Mouse (Mus musculus) heart, postnatal 14 days (tissue): ENCODE measurements at regions not wholly inside any gene's neighbourhood (a gene's known extent, or its start where the extent isn't known, plus 50 kb on each side); places are given as distances from the start of the nearest gene placed in this dataset.

ENCODE experiments used
- DNase-seq, 2 experiments: peaks; one replicate each; pipeline ENCODE4 v3.0.0; 2021 to 2022
- intact Hi-C: fragments of 180-260 bp; cut with DNase I; formaldehyde crosslinking; loops from one replicate; pipeline ENCODE4 v1.15.1; 2025

DNA sequence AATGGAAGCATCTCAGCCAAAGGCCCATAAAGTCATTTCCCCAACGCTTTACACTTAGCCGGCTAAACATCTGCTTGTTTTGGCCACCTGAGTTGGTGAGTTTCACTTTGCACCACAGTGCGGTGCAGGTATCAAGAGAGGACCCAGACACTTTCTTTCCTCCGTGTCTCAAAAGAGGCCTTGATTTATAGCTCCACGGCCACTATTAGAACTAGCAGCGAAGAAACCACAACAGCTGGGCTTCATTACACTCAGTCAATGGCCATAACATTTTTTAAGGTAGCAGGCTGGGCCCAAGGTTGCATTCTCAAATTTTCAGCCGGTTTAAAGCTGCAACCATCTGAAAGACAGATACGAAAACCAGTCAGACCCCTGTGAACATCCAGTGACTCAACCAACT lies 103.4 kb downstream of the Mreg start:
- DNase-seq: no peak
- intact Hi-C loops: no loop called here

DNA sequence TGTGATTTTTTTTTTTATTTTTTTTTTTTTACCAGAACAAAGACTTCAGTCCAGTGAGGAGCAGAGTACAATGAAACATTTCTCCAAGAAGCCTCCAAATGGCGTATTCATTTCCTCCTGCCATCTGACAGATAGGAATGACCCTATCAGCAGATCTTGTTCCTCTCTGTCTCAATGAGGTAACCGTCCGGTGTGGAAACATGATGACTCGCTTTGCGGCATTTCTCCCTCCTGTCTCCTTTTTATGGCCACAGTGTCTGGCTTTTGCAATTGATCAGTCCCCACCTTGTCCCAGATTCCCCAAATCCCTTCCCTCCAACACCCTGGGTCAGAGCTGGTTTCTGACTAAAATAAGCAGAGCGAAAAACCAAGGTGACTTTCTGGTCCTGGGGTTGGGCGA lies 105.0 kb downstream of the Mreg start:
- no peak for DNase-seq
- intact Hi-C loops: no loop called here

DNA sequence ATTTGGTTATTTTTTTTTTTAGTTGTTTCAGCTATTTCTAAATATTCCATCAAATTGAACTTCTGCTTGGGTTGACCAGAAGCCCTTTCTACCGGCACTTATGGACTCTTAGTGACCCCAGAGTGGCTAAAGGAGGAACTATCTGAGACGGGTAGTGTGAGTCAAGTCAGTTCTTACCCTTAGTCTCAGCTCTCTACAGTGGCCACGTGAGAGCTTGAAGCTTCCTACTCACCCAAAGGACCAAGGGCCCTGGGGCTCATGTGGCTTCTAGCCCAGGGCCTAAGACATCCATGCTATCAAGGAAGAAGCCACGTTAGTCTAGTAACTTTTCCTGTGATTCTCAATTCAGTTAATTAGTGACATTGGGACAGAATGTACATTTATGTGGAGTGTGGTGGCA lies 105.5 kb downstream of the Mreg start:
- intact Hi-C loops: no loop called here
- DNase-seq: no peak

DNA sequence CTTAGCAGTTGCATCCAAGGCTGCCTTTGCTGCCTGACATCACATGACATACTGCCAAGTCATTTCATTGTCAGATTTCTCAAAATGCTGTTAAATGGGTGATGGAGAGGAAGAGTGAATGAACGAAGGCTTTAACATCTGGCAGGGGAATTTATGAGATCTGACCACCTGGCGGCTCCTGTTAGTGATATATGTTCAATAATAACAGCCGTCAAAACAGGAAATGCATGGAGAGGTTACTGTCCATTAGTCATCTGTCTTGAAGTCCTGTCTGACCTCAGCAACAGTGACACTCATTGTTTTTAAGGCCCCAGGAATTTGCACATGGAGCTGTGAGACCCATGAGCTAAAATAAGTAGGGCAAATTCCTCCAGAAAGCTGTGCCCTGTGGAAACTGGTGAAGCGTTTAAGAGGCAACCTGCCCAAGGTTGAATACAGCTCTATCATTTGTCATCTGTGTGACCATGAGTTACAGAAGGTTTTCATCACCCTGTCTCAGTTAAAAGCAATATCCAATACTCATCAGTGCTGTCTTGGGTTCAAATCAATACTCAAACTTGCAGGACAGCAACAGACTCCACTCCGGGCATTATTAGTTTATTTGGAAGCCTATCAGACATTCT lies 106.6 kb downstream of the Mreg start:
- intact Hi-C loops: no loop called here
- DNase-seq: no peak

DNA sequence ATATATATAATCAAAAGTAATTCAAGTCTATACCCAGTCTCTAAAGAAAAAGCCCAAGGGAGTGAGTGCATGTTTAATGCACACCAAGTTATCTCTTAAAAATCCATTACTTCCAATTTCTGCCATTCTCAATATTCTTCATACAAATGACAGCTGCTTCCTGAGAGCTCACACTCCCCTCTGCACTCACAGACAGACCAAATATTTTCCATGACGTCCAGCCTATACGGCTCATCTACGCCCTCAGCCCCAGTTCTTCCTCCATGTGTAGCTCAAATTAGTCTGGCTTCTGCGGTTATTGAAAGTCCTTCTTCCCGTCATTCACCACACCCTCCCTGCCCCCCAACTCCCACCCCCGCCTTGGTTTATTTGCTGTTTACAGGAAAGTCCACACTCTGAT lies 108.1 kb downstream of the Mreg start:
- intact Hi-C loops: no loop called here
- no peak for DNase-seq

DNA sequence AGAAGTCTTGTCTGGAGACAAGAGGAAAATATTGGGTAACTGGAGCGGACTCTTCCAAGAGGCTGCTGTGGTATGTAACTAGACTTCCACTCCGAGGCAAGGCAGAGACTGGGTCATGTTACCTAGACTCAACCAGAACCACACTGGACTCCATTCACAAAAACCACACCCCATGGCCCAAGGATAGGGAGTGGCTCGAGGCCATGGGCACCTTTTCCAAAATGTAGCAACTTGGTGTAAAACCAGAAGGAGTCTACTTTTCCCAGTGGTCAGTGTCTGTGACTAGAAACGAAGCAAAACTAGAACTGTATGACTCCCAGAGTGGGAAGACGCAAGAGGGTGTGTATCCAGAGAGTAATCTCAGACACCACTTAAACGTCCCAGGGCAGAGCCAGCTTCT lies 108.7 kb downstream of the Mreg start:
- no peak for DNase-seq
- intact Hi-C loops: no loop called here

DNA sequence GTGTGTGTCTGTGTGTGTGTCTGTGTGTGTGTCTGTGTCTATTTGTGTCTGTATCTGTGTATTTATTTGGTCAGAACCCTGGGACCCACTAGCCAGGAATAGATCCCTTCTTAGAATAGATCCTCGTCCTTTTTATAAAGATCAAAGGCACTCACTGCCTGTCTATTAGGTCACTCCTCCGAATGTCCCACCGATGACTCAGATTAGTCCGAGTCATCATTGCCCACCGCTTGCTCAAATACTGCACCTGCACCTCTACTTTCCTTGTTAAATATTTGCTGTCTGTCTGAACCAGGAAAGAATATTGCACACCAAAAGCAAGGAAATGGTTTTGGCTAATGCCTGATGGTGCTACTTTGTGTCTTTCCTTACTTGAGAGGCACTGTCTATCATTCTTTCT lies 112.7 kb downstream of the Mreg start:
- no peak for DNase-seq
- intact Hi-C loops: no loop called here

DNA sequence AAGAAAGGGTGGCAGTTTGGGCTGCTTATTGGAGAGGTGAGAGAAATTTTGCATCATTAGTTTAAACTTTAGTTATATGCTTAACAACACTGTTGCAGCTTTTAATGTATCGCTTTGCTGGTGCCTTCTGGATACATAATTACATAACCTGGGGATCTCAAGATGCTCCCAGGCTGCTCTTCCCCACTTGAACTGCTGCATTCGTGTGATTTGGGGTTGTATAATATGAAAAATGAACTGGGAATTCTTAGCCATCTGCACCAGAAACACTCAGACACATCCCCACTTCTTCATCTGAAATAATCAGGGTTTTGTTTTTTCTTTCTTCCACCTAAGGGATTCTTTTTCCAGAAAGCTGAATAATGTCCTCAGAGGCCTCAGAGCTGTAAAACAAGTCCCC lies 120.8 kb downstream of the Mreg start:
- intact Hi-C loops: no loop called here
- DNase-seq: no peak

DNA sequence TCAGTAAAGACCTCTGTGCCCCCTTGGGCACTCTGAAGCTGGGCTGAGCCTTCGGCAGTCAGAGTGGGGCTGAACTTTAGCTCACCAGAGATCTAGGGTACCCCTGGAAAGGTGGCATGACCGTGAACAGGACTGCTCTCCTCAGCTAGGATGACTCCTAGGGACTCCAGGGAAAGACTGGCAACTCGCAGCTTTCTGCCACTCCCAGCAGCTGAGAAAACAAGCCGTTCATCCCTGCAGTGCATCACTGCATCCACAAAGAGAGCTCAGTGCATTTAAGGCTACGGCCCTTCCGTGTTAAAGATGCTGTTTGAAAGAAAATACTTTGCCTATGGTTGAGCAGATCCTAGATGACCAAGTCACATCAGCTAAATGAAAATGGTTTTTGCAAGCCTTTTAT lies 126.4 kb downstream of the Mreg start:
- no peak for DNase-seq
- intact Hi-C loops: no loop called here

DNA sequence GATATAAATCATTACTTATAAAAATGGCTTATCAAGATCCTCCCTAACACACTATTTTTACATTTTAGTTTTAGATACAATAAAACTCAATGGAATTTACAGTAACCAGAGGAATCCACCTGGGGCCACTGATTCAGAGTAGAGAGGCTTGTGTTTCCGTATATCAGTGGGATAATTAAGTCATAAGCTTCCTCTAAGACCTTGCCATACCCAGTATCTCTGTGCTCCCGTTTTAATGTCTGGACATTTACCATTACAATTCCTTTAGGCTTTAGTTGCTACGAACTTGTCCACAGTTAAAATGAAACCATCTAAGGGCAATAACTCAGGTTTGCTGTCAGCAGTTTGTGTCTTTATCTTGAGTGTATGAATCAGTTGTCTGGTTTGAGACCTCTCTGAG lies 127.9 kb downstream of the Mreg start:
- intact Hi-C loops: no loop called here
- DNase-seq: no peak

DNA sequence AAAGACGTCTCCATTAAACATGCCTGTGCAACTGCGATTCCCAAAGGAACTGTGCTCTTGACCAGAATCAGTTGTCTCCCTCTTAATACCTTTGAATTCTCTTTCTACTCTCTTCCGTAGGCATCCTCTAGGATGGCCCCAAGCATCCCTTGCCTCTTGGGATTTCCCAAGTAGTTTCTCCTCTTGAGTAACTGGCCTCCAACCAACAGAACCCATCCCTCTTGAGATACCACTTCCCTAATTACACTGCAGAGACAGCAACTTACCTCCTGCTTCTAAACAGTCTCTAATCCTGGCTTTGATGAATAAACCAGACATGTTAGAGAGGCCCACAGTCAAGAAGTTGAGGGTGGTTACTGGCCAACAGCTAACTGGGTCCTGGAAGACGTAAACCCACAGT lies 129.7 kb downstream of the Mreg start:
- intact Hi-C loops: no loop called here
- no peak for DNase-seq

DNA sequence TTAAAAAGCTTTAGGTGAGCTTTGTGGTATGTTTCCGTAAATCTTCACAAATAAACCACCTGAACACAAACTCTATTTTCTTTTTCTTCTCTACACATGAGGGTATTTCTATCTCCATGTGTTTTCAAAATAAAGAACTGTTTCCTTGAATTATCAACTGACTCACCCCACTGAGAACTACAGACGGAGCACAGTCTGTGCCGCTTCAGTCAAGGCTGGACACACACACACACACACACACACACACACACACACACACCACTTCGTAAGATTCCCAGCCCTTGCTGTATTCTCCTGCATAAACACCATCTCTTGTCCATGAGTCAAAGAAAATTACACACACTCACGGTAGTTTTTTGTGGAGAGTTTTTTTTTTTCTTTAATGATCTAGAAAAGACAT lies 130.3 kb downstream of the Mreg start:
- intact Hi-C loops: no loop called here

DNA sequence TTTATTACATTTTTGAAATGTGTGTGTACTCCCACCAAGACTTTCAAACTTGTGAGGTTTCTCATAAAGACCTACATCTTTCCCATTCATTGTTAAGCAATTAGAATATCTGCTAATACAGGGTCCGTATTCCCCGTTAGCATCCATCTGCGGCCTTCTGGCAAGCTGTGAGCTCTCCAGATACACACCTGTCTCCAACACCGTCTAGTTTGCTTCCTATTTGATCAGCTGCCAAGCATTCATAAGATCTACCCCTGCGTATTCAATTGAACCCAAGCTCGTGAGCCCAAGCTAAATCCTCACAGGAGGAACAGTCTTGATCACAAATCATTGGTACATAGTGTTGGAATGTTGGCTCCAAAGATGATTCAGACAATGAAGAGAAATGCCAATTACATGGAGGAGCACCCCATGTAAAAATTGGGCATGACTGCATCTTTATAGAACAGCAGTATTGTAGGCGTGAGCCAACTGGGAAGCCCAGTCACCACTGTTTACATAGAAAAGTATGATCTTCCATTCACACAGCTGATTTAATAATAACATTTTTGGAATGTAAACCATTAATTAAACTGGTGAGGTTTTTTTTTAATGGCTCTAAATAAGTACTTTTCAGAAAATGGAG lies 133.1 kb downstream of the Mreg start:
- no peak for DNase-seq
- intact Hi-C loops: no loop called here

More for the DNA sequence above, 130.3 kb downstream of the Mreg start:
- no peak for DNase-seq

DNA sequence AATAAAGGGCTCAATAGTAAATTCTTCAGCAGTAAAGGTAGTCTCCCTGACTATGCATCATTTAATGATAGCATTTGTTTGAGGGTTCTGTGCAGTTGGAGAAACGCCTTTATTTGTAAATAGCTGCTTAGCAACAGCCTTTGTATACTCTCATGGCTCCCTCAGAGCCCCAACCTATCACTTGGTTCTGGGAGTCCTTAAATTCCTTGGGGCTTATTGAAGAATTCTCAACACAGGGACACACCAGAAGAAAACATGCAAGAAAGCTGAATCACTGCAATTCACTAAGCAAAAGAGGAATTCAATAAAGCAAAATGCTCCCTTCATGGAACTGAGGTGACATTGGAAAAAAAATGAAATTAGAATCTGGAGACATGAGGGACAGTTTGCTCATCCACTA lies 135.8 kb downstream of the Mreg start:
- intact Hi-C loops: no loop called here
- no peak for DNase-seq

DNA sequence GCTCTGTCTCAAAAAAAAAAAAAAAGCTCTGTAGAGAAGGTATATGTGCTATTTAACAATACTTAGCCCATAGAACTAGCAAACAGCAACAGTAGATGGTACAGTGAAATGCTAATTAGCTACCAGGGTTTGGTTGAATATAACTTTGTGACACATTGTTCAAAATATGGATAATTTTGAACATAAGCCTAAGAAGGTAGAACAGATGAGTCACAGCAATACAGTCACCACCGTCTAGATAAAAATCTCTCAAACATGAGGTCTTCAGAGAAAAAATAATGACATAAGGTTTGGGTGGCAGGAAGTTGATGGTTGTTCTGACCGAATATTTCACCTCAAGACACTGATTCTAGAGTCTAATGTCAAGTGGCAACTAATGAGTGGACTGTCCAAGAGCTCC lies 136.6 kb downstream of the Mreg start:
- no peak for DNase-seq

DNA sequence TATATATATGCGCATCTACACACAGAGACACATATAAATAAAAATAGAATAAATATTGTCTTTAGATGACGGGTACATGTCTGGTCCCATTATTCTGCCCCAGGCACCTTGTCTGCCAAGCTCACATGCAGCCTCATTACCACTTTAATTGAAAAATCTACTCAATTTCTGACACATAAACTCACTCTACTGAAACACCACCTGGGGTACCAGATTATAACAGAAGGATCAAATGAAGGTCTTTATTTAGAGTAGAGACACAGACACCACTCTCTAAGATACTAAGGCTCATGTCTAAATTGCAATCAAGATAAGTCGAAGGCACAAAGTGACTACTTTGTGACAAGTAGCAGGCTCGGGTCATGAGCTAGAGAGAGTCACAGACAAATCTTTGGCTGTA lies 138.9 kb downstream of the Mreg start:
- intact Hi-C loops: no loop called here
- DNase-seq: no peak

More for the DNA sequence above, 136.6 kb downstream of the Mreg start:
- intact Hi-C loops: no loop called here

DNA sequence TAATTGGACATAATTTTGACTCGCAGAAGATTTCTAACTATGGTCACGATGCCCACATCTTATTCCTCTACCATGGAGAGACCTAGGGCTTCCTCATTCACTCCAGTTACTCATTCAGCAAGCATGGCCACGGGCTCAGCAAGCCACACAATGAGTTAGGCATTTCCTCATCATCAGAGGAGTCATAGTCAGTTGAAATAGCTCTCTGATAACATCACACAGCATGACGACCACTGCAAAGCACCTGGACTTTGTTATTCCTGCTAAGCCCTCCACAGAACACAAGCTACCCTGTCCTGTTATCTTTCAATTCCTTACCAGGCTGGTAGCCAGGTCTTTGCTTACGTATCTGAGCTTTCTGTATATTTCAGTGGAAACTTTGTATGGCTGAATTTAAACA lies 141.6 kb downstream of the Mreg start:
- no peak for DNase-seq
- intact Hi-C loops: no loop called here

DNA sequence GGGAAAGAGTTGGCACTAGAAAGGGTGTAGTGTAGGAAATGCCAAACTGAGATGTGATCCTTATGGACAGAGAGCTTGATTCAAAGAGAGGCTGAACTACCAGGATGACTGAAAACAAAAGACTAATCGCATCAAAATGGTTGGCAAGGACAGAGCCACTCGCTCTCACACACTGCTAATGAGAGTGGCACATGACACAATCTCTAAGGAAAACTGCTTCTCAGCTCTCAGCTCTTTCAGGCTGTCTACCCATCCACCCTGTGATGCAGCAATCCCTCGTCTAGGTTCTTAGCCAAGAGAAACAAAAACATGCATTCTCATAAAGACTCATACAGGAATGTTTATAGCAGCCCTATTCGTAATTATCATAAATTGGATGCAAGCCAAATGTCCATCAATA lies 143.1 kb downstream of the Mreg start:
- DNase-seq: no peak
- intact Hi-C loops: no loop called here

DNA sequence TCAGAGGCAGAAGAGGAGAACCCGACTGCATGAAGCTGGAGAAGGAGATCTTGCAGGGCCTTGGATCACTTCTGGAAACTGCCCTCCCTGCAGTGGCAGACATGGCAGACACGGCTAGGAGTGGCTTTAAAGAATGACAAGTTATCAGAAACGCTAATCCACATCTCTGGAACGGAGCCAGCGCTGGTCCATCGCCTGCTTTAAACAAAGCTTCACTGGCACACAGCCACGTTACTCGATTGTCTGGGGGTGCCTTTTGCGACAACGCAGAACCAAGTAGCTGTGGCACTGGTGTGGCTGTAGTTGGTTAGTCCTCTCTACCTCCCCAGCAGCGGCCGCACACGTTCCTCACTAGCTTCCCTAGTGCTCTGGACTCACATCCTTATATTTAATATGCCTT lies 147.0 kb downstream of the Mreg start:
- peak in 1 of 2 experiments; percentile 7 for DNase-seq
- intact Hi-C loops: no loop called here

DNA sequence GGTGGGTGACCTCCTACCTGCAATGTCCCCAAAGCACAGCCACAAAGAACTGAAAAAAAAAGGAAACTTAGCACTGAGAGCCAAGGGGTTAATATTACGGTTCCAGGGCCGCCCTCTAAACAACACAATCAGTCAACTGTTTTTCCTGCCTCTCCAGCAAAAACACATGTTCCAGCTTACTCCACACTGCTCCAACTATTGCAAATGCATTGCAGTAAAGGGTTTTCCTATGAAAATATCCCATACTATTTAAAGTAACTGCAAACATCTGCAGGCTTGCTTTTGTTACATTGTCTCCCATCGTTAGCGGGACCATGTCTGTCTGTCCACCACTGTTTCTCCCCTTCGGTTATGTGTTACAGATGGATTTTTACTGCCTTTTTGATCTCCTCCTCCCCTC lies 151.7 kb downstream of the Mreg start:
- DNase-seq: no peak

DNA sequence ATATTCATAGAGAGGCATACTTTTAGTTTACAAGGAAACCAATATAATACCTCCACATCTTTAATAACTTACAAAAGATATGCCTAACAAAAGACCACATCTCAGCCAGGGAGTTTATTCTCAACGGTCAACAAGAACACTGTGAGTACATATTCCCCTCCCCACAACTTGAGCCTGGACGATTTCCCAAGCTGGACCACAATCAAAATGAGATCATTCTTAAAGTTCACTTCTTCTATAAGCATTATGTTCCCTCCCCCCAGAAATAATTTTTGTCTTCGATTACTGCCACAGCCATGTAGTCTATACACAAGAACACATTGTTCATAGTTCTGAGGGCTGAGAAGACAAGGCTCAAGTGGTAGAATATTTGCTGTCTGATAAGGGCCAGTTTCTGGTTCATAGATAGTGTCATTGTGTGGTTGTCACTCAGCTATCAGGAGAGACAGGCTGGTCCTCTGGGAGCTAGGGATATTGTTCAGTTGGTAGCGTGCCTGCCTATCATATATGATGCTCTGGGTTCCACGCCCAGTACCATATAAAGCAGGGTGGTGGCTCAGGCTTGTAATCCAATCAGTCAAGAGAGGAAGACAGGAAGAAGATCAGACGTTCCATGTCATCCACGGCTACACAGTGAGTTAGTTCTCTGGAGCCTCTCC lies 153.9 kb downstream of the Mreg start:
- peak; percentile 14 to 42 for DNase-seq
- intact Hi-C loops: no loop called here

More for the DNA sequence above, 151.7 kb downstream of the Mreg start:
- intact Hi-C loops: no loop called here

DNA sequence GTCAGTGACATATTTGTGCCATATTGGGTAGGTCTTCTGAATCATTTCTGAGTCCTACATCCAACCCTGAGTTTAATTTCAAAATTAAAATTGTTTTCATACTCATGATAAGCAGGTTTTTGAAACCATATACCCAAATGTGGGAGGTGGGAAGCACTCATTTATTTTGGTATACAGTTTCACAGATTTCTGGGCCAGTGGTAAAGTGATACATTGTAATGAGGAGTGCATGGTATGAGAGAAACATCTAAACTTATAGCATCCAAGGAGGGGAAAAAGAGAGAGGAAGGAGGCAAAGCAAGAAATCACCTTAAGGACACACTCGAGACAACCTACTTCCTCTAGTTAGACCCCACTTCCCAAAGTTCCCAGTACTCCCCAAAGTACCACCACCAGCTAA lies 157.6 kb downstream of the Mreg start:
- no peak for DNase-seq
- intact Hi-C loops: no loop called here
